8 mouse cellular contexts compared by ENCODE assay signal in genomic region chr3:33955854-33956624, GRCm38 (mm10).
A peak's percentile ranks its signal among the peaks of the same experiment; 100 is the strongest.
DNase-seq lines count a peak whose midpoint lies in the region; ATAC-seq lines count a peak whose summit lies in the region.

No protein-coding gene starts in this region.

- peak; percentile 74 for ATAC-seq in hindbrain, embryonic 15.5 days (ENCODE audit: low FRiP score, low read depth)

- H3K9me3 ChIP-seq in hindbrain, embryonic 15.5 days, result no peaks in the 10 kb centered on the region

- no peak overlapping the region for H3K9ac ChIP-seq in hindbrain, embryonic 15.5 days

- peak; percentile 54 for DNase-seq in WW6 (ENCODE audit: low read depth, low spot score)
- DNase-seq in cerebellum, postnatal 36 days, result peak; percentile 53 to 71
- DNase-seq in gastrocnemius, adult 18-20 months (ENCODE audit: low spot score), result peak; percentile 72
- DNase-seq in layer of hippocampus, postnatal 36 days, result peak; percentile 40 to 56
- peak; percentile 79 for DNase-seq in lung, postnatal 25 days (ENCODE audit: low spot score)
- peak; percentile 87 for DNase-seq in retina, postnatal 1 day
- peak; percentile 31 for DNase-seq in urinary bladder, adult 2 months (ENCODE audit: low spot score)

- H3K4me3 ChIP-seq in hindbrain, embryonic 15.5 days, result peak overlapping the region; percentile 20

- peaks cover 13% of the 10 kb centered on the region for H3K27me3 ChIP-seq in hindbrain, embryonic 15.5 days

- no peaks in the 10 kb centered on the region for H3K36me3 ChIP-seq in hindbrain, embryonic 15.5 days

- peak overlapping the region; percentile 51 for H3K4me2 ChIP-seq in hindbrain, embryonic 15.5 days

- WGBS in hindbrain, embryonic 15.5 days, result 2% methylated on average over 19 of the region's 19 CpGs

- no peak overlapping the region for H3K27ac ChIP-seq in hindbrain, embryonic 15.5 days (replicated peaks)

- peaks cover 9% of the 10 kb centered on the region; the same call in 1 of the 2 replicates for H3K4me1 ChIP-seq in hindbrain, embryonic 15.5 days (replicated peaks)

Comparison
In these comparisons a context has a peak if more than half of its experiments do, and no peak if none do; other contexts are left out.
1. DNase-seq: peak in every context shown above with its lines; median percentile 87 in retina, postnatal 1 day; 79 in lung, postnatal 25 days; 72 in gastrocnemius, adult 18-20 months; 62 in cerebellum, postnatal 36 days; 54 in WW6; 48 in layer of hippocampus, postnatal 36 days; 31 in urinary bladder, adult 2 months.